Mouse (Mus musculus): ENCODE measurements around the gene Stk32c.

- TF ChIP-seq MAX (IDR thresholded peaks at IDR 0.05; ENCODE audit: low read length) (no peak), CTCF (IDR thresholded peaks at IDR 0.05 in 2 of 3, conservative IDR thresholded peaks at IDR 0.05 in 1 of 3; ENCODE audit: control insufficient read depth in 1 of 3, insufficient read depth in 1 of 3, low read depth in 2 of 3, low read length in 3 of 3, poor library complexity in 1 of 3, severe bottlenecking in 1 of 3) (no peak), ZC3H11A (IDR thresholded peaks at IDR 0.05; ENCODE audit: low read depth, low read length) (no peak)
These were observed 22.5 kb downstream of the Stk32c start for GRCm38 (mm10) chr7:139190616-139191015.

Measured in MEL (cell line).